Mouse (Mus musculus): ENCODE results near the gene E430018J23Rik.

E430018J23Rik gene

GRCm38 (mm10) chr7:127391538-127391937, 1.9 kb downstream of the E430018J23Rik start:
- TF ChIP-seq GATA4 (IDR thresholded peaks at IDR 0.05; ENCODE audit: insufficient replicate concordance, low read length), result no peak

GRCm38 (mm10) chr7:127390306-127390705, 3.1 kb downstream of the E430018J23Rik start:
- TF ChIP-seq GATA4 (IDR thresholded peaks at IDR 0.05; ENCODE audit: insufficient replicate concordance, low read length), result no peak

GRCm38 (mm10) chr7:127386641-127387392, 6.6 kb downstream of the E430018J23Rik start, which contains the start of gene 9130019O22Rik:
TSS of gene 9130019O22Rik (minus strand) at chr7:127387166.
- no peak for TF ChIP-seq GATA4 (IDR thresholded peaks at IDR 0.05; ENCODE audit: insufficient replicate concordance, low read length)

GRCm38 (mm10) chr7:127378310-127378921, 15.0 kb downstream of the E430018J23Rik start:
- TF ChIP-seq GATA4 (IDR thresholded peaks at IDR 0.05; ENCODE audit: insufficient replicate concordance, low read length), result peak; percentile 76

GRCm38 (mm10) chr7:127375271-127376245, 17.9 kb downstream of the E430018J23Rik start, which contains the start of gene Zfp747:
TSS of gene Zfp747 (minus strand) at chr7:127376050.
- peak; percentile 7; the same call in 1 of the 2 replicates for TF ChIP-seq GATA4 (IDR thresholded peaks at IDR 0.05; ENCODE audit: insufficient replicate concordance, low read length)

GRCm38 (mm10) chr7:127371213-127371612, 22.2 kb downstream of the E430018J23Rik start:
- no peak for TF ChIP-seq GATA4 (IDR thresholded peaks at IDR 0.05; ENCODE audit: insufficient replicate concordance, low read length)

- TF ChIP-seq GATA4 (IDR thresholded peaks at IDR 0.05; ENCODE audit: insufficient replicate concordance, low read length), result no peak
Measured at GRCm38 (mm10) chr7:127366249-127366648, 27.2 kb downstream of the E430018J23Rik start.

GRCm38 (mm10) chr7:127364166-127364565, 29.3 kb downstream of the E430018J23Rik start:
- TF ChIP-seq GATA4 (IDR thresholded peaks at IDR 0.05; ENCODE audit: insufficient replicate concordance, low read length), result no peak

GRCm38 (mm10) chr7:127363475-127363921, 29.9 kb downstream of the E430018J23Rik start:
- no peak for TF ChIP-seq GATA4 (IDR thresholded peaks at IDR 0.05; ENCODE audit: insufficient replicate concordance, low read length)

- TF ChIP-seq GATA4 (IDR thresholded peaks at IDR 0.05; ENCODE audit: insufficient replicate concordance, low read length), result no peak
Measured at GRCm38 (mm10) chr7:127361449-127361848, 32.0 kb downstream of the E430018J23Rik start.

- no peak for TF ChIP-seq GATA4 (IDR thresholded peaks at IDR 0.05; ENCODE audit: insufficient replicate concordance, low read length)
Measured at GRCm38 (mm10) chr7:127360265-127360664, 33.2 kb downstream of the E430018J23Rik start.

- TF ChIP-seq GATA4 (IDR thresholded peaks at IDR 0.05; ENCODE audit: insufficient replicate concordance, low read length), result no peak
Measured at GRCm38 (mm10) chr7:127358472-127358871, 35.0 kb downstream of the E430018J23Rik start.

GRCm38 (mm10) chr7:127357871-127358270, 35.6 kb downstream of the E430018J23Rik start:
- TF ChIP-seq GATA4 (IDR thresholded peaks at IDR 0.05; ENCODE audit: insufficient replicate concordance, low read length), result no peak

- TF ChIP-seq GATA4 (IDR thresholded peaks at IDR 0.05; ENCODE audit: insufficient replicate concordance, low read length), result no peak
Measured at GRCm38 (mm10) chr7:127355796-127356195, 37.6 kb downstream of the E430018J23Rik start.

All from liver, adult (tissue).